Mouse (Mus musculus): ENCODE data around the gene Afg1l. TPM values are rescaled to one million over a fixed set of nuclear protein-coding genes. Genes with fewer than 3 reads are reported as not detected.

The Afg1l gene
- polyA plus RNA-seq, 1 experiment from 2014 or later = 6.1 TPM

GRCm38 (mm10) chr10:42464805-42465204 is 13.6 kb downstream of the Afg1l start:
- ATAC-seq (ENCODE audit: low FRiP score, low read depth) = no peak
- no peak overlapping the region for H3K9ac ChIP-seq
- no peak overlapping the region for H3K4me2 ChIP-seq (replicated peaks)
- H3K9me3 ChIP-seq = peaks cover 2% of the 10 kb centered on the region; the same call in 1 of the 2 replicates
- H3K4me3 ChIP-seq = no peak overlapping the region
- WGBS = 74% methylated on average over 14 of the region's 14 CpGs
- H3K27me3 ChIP-seq = no peaks in the 10 kb centered on the region
- H3K27ac ChIP-seq = no peak overlapping the region
- H3K36me3 ChIP-seq = no peaks in the 10 kb centered on the region; the same call in 1 of the 2 replicates
- H3K4me1 ChIP-seq = no peaks in the 10 kb centered on the region

GRCm38 (mm10) chr10:42464224-42464623 is 14.1 kb downstream of the Afg1l start:
- Histone ChIP-seq H3K27ac (no peak overlapping the region), H3K9me3 (peaks cover 5% of the 10 kb centered on the region; the same call in 1 of the 2 replicates), H3K36me3 (peaks cover 6% of the 10 kb centered on the region), H3K9ac (no peak overlapping the region), H3K4me1 (no peaks in the 10 kb centered on the region), H3K4me2 (replicated peaks) (no peak overlapping the region), H3K4me3 (no peak overlapping the region), H3K27me3 (no peaks in the 10 kb centered on the region)
- WGBS = 36% methylated on average over 5 of the region's 5 CpGs
- no peak for ATAC-seq (ENCODE audit: low FRiP score, low read depth)

- H3K27me3 ChIP-seq = no peaks in the 10 kb centered on the region
- no peak for ATAC-seq (ENCODE audit: low FRiP score, low read depth)
- H3K27ac ChIP-seq = no peak overlapping the region
- no peak overlapping the region for H3K4me2 ChIP-seq (replicated peaks)
- peaks cover 18% of the 10 kb centered on the region for H3K36me3 ChIP-seq
- no peak overlapping the region for H3K9ac ChIP-seq
- peaks cover 17% of the 10 kb centered on the region for H3K4me1 ChIP-seq
- peaks cover 5% of the 10 kb centered on the region; the same call in 1 of the 2 replicates for H3K9me3 ChIP-seq
- no peak overlapping the region for H3K4me3 ChIP-seq
- 75% methylated on average over 9 of the region's 9 CpGs for WGBS
Measured at GRCm38 (mm10) chr10:42457557-42458191, 20.7 kb downstream of the Afg1l start.

GRCm38 (mm10) chr10:42455981-42456380 is 22.4 kb downstream of the Afg1l start:
- no peaks in the 10 kb centered on the region for H3K27me3 ChIP-seq
- no peak overlapping the region for H3K9ac ChIP-seq
- H3K4me1 ChIP-seq = peaks cover 17% of the 10 kb centered on the region
- H3K4me2 ChIP-seq (replicated peaks) = no peak overlapping the region
- no peak overlapping the region for H3K27ac ChIP-seq
- peaks cover 21% of the 10 kb centered on the region for H3K36me3 ChIP-seq
- peaks cover 5% of the 10 kb centered on the region; the same call in 1 of the 2 replicates for H3K9me3 ChIP-seq
- WGBS = 71% methylated on average over 5 of the region's 5 CpGs
- no peak for ATAC-seq (ENCODE audit: low FRiP score, low read depth)
- H3K4me3 ChIP-seq = no peak overlapping the region

- no peak overlapping the region for H3K27ac ChIP-seq
- H3K27me3 ChIP-seq = no peaks in the 10 kb centered on the region
- 84% methylated on average over 6 of the region's 6 CpGs for WGBS
- no peak overlapping the region for H3K4me3 ChIP-seq
- peaks cover 2% of the 10 kb centered on the region; the same call in 1 of the 2 replicates for H3K9me3 ChIP-seq
- no peak for ATAC-seq (ENCODE audit: low FRiP score, low read depth)
- H3K4me1 ChIP-seq = peaks cover 17% of the 10 kb centered on the region
- H3K9ac ChIP-seq = no peak overlapping the region
- peaks cover 20% of the 10 kb centered on the region for H3K36me3 ChIP-seq
- no peak overlapping the region for H3K4me2 ChIP-seq (replicated peaks)
Measured at GRCm38 (mm10) chr10:42454690-42455089, 23.7 kb downstream of the Afg1l start.

- H3K9ac ChIP-seq = no peak overlapping the region
- H3K4me3 ChIP-seq = no peak overlapping the region
- peaks cover 16% of the 10 kb centered on the region for H3K36me3 ChIP-seq
- no peaks in the 10 kb centered on the region for H3K27me3 ChIP-seq
- no peak overlapping the region for H3K4me2 ChIP-seq (replicated peaks)
- no peak overlapping the region for H3K27ac ChIP-seq
- H3K9me3 ChIP-seq = no peaks in the 10 kb centered on the region
- WGBS = 54% methylated on average over 11 of the region's 11 CpGs
- ATAC-seq (ENCODE audit: low FRiP score, low read depth) = no peak
- peaks cover 18% of the 10 kb centered on the region for H3K4me1 ChIP-seq
Measured at GRCm38 (mm10) chr10:42454266-42454665, 24.1 kb downstream of the Afg1l start.

GRCm38 (mm10) chr10:42449672-42450071 is 28.7 kb downstream of the Afg1l start:
- no peak overlapping the region for H3K4me2 ChIP-seq (replicated peaks)
- peaks cover 13% of the 10 kb centered on the region; the same call in 1 of the 2 replicates for H3K36me3 ChIP-seq
- 68% methylated on average over 3 of the region's 4 CpGs for WGBS

GRCm38 (mm10) chr10:42448371-42448770 is 30.0 kb downstream of the Afg1l start:
- Histone ChIP-seq H3K9ac (no peak overlapping the region), H3K36me3 (peaks cover 10% of the 10 kb centered on the region; the same call in 1 of the 2 replicates), H3K27ac (no peak overlapping the region), H3K27me3 (no peaks in the 10 kb centered on the region), H3K4me3 (no peak overlapping the region), H3K4me2 (replicated peaks) (no peak overlapping the region), H3K4me1 (0 out of 2 replicates have a peak, but pooled peaks cover 10% of the 10 kb centered on the region), H3K9me3 (no peaks in the 10 kb centered on the region)
- ATAC-seq (ENCODE audit: low FRiP score, low read depth) = no peak
- 73% methylated on average over 7 of the region's 7 CpGs for WGBS

More at GRCm38 (mm10) chr10:42449672-42450071, 28.7 kb downstream of the Afg1l start:
- H3K27me3 ChIP-seq = no peaks in the 10 kb centered on the region
- H3K9ac ChIP-seq = no peak overlapping the region
- no peak for ATAC-seq (ENCODE audit: low FRiP score, low read depth)
- no peak overlapping the region for H3K27ac ChIP-seq
- peaks cover 15% of the 10 kb centered on the region; the same call in 1 of the 2 replicates for H3K4me1 ChIP-seq
- no peaks in the 10 kb centered on the region for H3K9me3 ChIP-seq
- H3K4me3 ChIP-seq = no peak overlapping the region

- Histone ChIP-seq H3K27me3 (no peaks in the 10 kb centered on the region), H3K9ac (no peak overlapping the region), H3K36me3 (no peaks in the 10 kb centered on the region), H3K9me3 (no peaks in the 10 kb centered on the region), H3K27ac (no peak overlapping the region), H3K4me3 (no peak overlapping the region), H3K4me1 (0 out of 2 replicates have a peak, but pooled peaks cover 10% of the 10 kb centered on the region), H3K4me2 (replicated peaks) (no peak overlapping the region)
- no peak for ATAC-seq (ENCODE audit: low FRiP score, low read depth)
- WGBS = 66% methylated on average over 9 of the region's 9 CpGs
Measured at GRCm38 (mm10) chr10:42446145-42446544, 32.2 kb downstream of the Afg1l start.

- Histone ChIP-seq H3K4me2 (replicated peaks) (no peak overlapping the region), H3K4me1 (no peaks in the 10 kb centered on the region), H3K9ac (no peak overlapping the region), H3K27me3 (no peaks in the 10 kb centered on the region), H3K4me3 (no peak overlapping the region), H3K36me3 (peaks cover 3% of the 10 kb centered on the region), H3K27ac (no peak overlapping the region), H3K9me3 (no peaks in the 10 kb centered on the region; the same call in 1 of the 2 replicates)
- ATAC-seq (ENCODE audit: low FRiP score, low read depth) = no peak
- 87% methylated on average over 5 of the region's 5 CpGs for WGBS
Measured at GRCm38 (mm10) chr10:42436842-42437805, 41.2 kb downstream of the Afg1l start.

- Histone ChIP-seq H3K27ac (no peak overlapping the region), H3K27me3 (no peaks in the 10 kb centered on the region), H3K4me1 (peaks cover 9% of the 10 kb centered on the region; the same call in 1 of the 2 replicates), H3K4me3 (no peak overlapping the region), H3K9me3 (no peaks in the 10 kb centered on the region), H3K4me2 (replicated peaks) (no peak overlapping the region), H3K9ac (no peak overlapping the region), H3K36me3 (peaks cover 7% of the 10 kb centered on the region; the same call in 1 of the 2 replicates)
- 31% methylated on average over 10 of the region's 10 CpGs for whole genome bisulfite sequencing
- no peak for ATAC-seq (ENCODE audit: low FRiP score, low read depth)
Measured at GRCm38 (mm10) chr10:42417530-42418174, 60.7 kb downstream of the Afg1l start.

All from limb, embryonic 13.5 days (tissue).